Comparison of ENCODE assay signal across 9 mouse cellular contexts in genomic region chr10:69662338-69662737, GRCm38 (mm10).
A peak's percentile ranks its signal among the peaks of the same experiment; 100 is the strongest.
DNase-seq lines count a peak whose midpoint lies in the region; ATAC-seq and TF ChIP-seq lines count a peak whose summit lies in the region.
"Had no signal": no experiment of that assay in that cellular context is flagged by ENCODE, and none has a peak within 500 bp of the region (broad histone marks: within the 10 kb centered on the region; RNA-seq: fewer than 3 reads in every experiment).

No protein-coding gene starts in this region.

- 10% methylated on average over 7 of the region's 7 CpGs for WGBS in hindbrain, postnatal 0 days

- ATAC-seq in hindbrain, postnatal 0 days = peak; percentile 83
- peak; percentile 87 for ATAC-seq in megakaryocyte progenitor cell, adult 5-6 weeks (replicated peaks; ENCODE audit: poor library complexity)
- no peak for ATAC-seq in activated CD4-positive, CD25-positive, alpha-beta regulatory T cell, adult 4 months

- no peak overlapping the region for H3K4me2 ChIP-seq in hindbrain, postnatal 0 days (ENCODE audit: low read depth, low read length)

- no peak overlapping the region for H3K4me3 ChIP-seq in hindbrain, postnatal 0 days (ENCODE audit: low read length)

- H3K9ac ChIP-seq in hindbrain, postnatal 0 days (replicated peaks; ENCODE audit: low read length) = no peak overlapping the region

- H3K9me3 ChIP-seq in hindbrain, postnatal 0 days (ENCODE audit: low read length) = no peaks in the 10 kb centered on the region

- no peak overlapping the region for H3K27ac ChIP-seq in hindbrain, postnatal 0 days
- H3K27ac ChIP-seq: macrophage had no signal

- no peaks in the 10 kb centered on the region for H3K36me3 ChIP-seq in hindbrain, postnatal 0 days (ENCODE audit: insufficient read depth, low read length)

- peak; percentile 92 for DNase-seq in adipocyte (ENCODE audit: low spot score)
- DNase-seq in cerebellum, adult 9-10 months = peak; percentile 93
- peak; percentile 55 to 73 for DNase-seq in frontal cortex, postnatal 10 days (ENCODE audit: low spot score in 2 of 2)
- peak; percentile 88 for DNase-seq in hindbrain, postnatal 0 days (ENCODE audit: low spot score)
- peak; percentile 77 to 79 for DNase-seq in layer of hippocampus, postnatal 36 days
- peak; percentile 75 for DNase-seq in right cerebral cortex, postnatal 14 days

- no peaks in the 10 kb centered on the region for H3K27me3 ChIP-seq in hindbrain, postnatal 0 days (ENCODE audit: insufficient read depth, low read length)

- H3K4me1 ChIP-seq in hindbrain, postnatal 0 days (ENCODE audit: insufficient read depth, low read length) = no peaks in the 10 kb centered on the region

- TF ChIP-seq CTCF in hindbrain, postnatal 0 days (IDR thresholded peaks at IDR 0.05; ENCODE audit: low read depth) = peak; percentile 95
